Mouse (Mus musculus) E14TG2a.4 (cell line): ENCODE results near the gene Mcoln2.
A peak's percentile ranks its signal among the peaks of the same experiment; 100 is the strongest.

Experiments used
- H3K27me3 ChIP-seq: 2 replicates; pipeline ENCODE4 v1.6.1; 2014; ENCODE audit warnings: low read length, control low read depth; ENCODE audit not compliant: insufficient read depth
- H3K36me3 ChIP-seq: 2 replicates; pipeline ENCODE4 v1.6.1; 2014; ENCODE audit warnings: low read length, control low read depth; ENCODE audit not compliant: insufficient read depth
- H3K4me1 ChIP-seq: replicated peaks from 2 replicates; pipeline ENCODE4 v1.6.1; 2014; ENCODE audit warnings: low read depth, low read length, control low read depth
- H3K4me3 ChIP-seq: replicated peaks from 2 replicates; pipeline ENCODE4 v1.5.1; 2014; ENCODE audit warnings: mild to moderate bottlenecking, low read length
- H3K9me3 ChIP-seq: 2 replicates; pipeline ENCODE4 v1.6.1; 2014; ENCODE audit warnings: low read length, control low read depth
- CTCF ChIP-seq: conservative IDR thresholded peaks from 2 replicates; pipeline ENCODE4 v1.5.1; 2014; ENCODE audit warnings: low read length
- NANOG ChIP-seq: IDR thresholded peaks from 2 replicates; pipeline ENCODE4 v1.6.1; 2014; ENCODE audit warnings: borderline replicate concordance, low read length, mixed read lengths
- POU5F1 ChIP-seq: IDR thresholded peaks from 2 replicates; pipeline ENCODE4 v1.6.1; 2014; ENCODE audit warnings: low read length, borderline replicate concordance

Gene Mcoln2

DNA sequence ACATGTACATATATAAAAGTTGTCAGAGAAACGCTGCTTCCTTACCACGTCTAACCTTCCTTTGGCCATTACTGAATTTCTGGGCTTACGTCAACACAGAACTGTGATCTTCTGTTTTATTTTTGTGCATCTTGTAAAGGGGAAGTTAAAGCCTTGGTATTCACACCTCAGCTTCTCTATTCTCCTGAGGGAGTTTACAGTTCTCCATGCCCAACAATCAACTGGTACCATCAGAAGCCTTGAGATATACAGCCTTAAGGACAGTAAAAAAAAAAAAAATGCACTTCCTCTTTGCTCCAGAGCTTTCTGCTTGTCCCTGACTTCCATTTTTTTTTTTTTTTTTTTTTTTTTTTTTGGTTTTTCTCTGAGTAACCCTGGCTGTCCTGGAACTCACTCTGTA, 66.9 kb downstream of the Mcoln2 start:
- H3K9me3 ChIP-seq, result no peaks in the 10 kb centered on the region
- H3K4me1 ChIP-seq, result peaks cover 8% of the 10 kb centered on the region; the same call in 1 of the 2 replicates
- H3K4me3 ChIP-seq, result no peak overlapping the region
- TF ChIP-seq CTCF (no peak), POU5F1 (no peak), NANOG (no peak)
- peaks cover 33% of the 10 kb centered on the region for H3K27me3 ChIP-seq
- no peaks in the 10 kb centered on the region for H3K36me3 ChIP-seq

DNA sequence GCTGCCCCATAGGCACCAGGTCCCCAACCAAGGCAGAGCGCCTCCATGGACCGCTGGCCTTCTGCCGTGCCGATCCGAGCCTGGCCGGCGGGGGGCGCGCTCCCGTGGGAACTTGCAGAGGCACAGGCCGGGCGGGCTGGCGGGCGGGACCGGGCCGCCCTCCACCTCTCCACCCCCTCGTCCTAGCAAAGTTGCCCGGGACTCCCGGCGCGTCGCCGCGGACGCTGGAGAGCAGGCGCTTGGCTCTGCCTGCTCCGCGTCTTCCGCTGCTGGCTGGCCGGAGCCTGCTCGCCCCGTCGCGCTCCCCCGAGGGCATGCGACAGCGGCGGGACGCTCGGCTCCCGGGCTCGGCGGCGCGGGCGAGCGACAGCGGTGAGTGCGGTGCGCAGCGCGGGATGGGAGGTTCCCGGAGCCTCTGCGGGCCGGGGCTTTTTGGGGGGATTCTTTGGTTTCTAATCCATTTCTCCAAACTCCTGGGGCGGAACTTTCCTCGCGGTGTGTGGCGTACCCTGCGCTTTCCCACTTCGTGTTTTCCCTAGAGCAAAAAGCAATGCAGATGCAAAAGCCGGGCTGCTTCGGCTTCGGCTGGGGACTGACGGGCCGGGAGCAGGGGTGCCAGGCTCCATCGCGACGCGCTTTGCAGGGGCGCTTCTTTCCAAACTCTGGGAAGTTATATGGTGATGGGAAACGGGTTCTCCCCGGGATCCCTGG, 71.3 kb downstream of the Mcoln2 start, which contains the start of gene Lpar3:
TSS of gene Lpar3 (plus strand) at position 188 of the 711 bp plus-strand sequence.
- peaks cover 60% of the 10 kb centered on the region for H3K27me3 ChIP-seq
- H3K9me3 ChIP-seq, result no peaks in the 10 kb centered on the region
- H3K4me3 ChIP-seq, result peak within 1 kb of the TSS; percentile 83
- H3K36me3 ChIP-seq, result no peaks in the 10 kb centered on the region
- peaks cover 12% of the 10 kb centered on the region; the same call in 1 of the 2 replicates for H3K4me1 ChIP-seq
- TF ChIP-seq POU5F1, result no peak
- no peak for TF ChIP-seq NANOG
- TF ChIP-seq CTCF, result no peak; the same call in 1 of the 2 replicates

DNA sequence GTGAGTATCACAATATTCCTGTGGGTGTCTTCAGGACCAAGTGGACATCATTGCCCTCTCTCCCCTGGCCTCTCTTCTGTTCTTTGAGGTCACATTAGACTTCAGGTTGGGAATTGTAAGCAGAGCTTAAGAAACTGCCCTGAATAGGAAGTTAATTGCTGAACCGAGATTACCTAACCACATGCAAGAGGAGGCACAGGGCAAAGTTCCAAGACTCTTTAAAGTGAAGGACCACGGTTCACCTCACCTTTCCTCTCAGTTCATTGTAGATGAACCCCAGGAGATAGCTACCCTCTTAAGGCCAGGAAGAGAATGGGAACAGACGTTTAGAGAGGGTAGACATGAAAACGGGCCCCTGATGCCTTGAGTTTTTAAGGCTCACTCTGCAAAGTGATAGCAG, 74.6 kb downstream of the Mcoln2 start:
- TF ChIP-seq CTCF (no peak), POU5F1 (no peak), NANOG (no peak)
- Histone ChIP-seq H3K9me3 (no peaks in the 10 kb centered on the region), H3K4me1 (peaks cover 34% of the 10 kb centered on the region), H3K36me3 (no peaks in the 10 kb centered on the region), H3K27me3 (peaks cover 52% of the 10 kb centered on the region), H3K4me3 (no peak overlapping the region)

GRCm38 (mm10) chr3:146225061-146225761, 75.6 kb downstream of the Mcoln2 start:
- no peak overlapping the region for H3K4me3 ChIP-seq
- peaks cover 45% of the 10 kb centered on the region for H3K27me3 ChIP-seq
- H3K9me3 ChIP-seq, result no peaks in the 10 kb centered on the region
- TF ChIP-seq CTCF (no peak), POU5F1 (no peak), NANOG (no peak)
- H3K4me1 ChIP-seq, result peaks cover 33% of the 10 kb centered on the region
- H3K36me3 ChIP-seq, result no peaks in the 10 kb centered on the region

DNA sequence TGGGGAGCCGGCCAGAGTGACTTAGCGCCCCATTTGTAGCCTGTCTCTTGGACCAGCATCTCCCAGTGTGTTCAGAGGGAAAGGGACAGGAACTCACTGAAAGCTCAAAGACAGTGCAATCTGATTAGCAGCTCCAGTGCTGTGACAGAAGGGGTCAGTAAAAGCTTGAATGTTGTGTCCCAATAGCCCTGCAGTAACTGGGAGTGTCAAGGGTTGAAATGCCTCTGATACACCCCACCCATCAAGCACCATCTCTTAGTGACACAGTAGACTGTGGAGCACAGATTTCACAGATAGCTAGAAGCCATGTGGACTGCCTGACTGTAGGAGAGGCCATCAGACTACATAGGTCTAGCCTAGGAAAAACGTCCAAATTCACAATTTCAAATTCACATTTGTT, 77.8 kb downstream of the Mcoln2 start:
- Histone ChIP-seq H3K27me3 (peaks cover 27% of the 10 kb centered on the region), H3K36me3 (no peaks in the 10 kb centered on the region), H3K9me3 (no peaks in the 10 kb centered on the region), H3K4me3 (no peak overlapping the region), H3K4me1 (peaks cover 23% of the 10 kb centered on the region)
- no peak for TF ChIP-seq CTCF
- no peak for TF ChIP-seq POU5F1
- TF ChIP-seq NANOG, result no peak

GRCm38 (mm10) chr3:146228559-146229310, 79.1 kb downstream of the Mcoln2 start:
- Histone ChIP-seq H3K27me3 (peaks cover 14% of the 10 kb centered on the region), H3K4me1 (peaks cover 27% of the 10 kb centered on the region), H3K36me3 (no peaks in the 10 kb centered on the region), H3K9me3 (no peaks in the 10 kb centered on the region), H3K4me3 (no peak overlapping the region)
- TF ChIP-seq NANOG (no peak), CTCF (no peak), POU5F1 (no peak)

- Histone ChIP-seq H3K36me3 (no peaks in the 10 kb centered on the region), H3K27me3 (no peaks in the 10 kb centered on the region; the same call in none of the 2 replicates), H3K9me3 (no peaks in the 10 kb centered on the region), H3K4me1 (peaks cover 24% of the 10 kb centered on the region), H3K4me3 (no peak overlapping the region)
- TF ChIP-seq CTCF, result no peak
- no peak for TF ChIP-seq POU5F1
- no peak for TF ChIP-seq NANOG
These were observed 83.1 kb downstream of the Mcoln2 start for GRCm38 (mm10) chr3:146232708-146233107.

- Histone ChIP-seq H3K9me3 (no peaks in the 10 kb centered on the region), H3K27me3 (no peaks in the 10 kb centered on the region; the same call in none of the 2 replicates), H3K36me3 (no peaks in the 10 kb centered on the region), H3K4me1 (peaks cover 14% of the 10 kb centered on the region), H3K4me3 (no peak overlapping the region)
- no peak for TF ChIP-seq CTCF
- TF ChIP-seq NANOG, result no peak
- TF ChIP-seq POU5F1, result no peak
These were observed 84.1 kb downstream of the Mcoln2 start for GRCm38 (mm10) chr3:146233741-146234140.
